Mouse (Mus musculus) cerebellum, postnatal 10 days (tissue): Measurements from ENCODE around the gene Fanca.
"Not testable (repeated sequence)": the region's sequence is repeated elsewhere in the genome, so short reads cannot be mapped to it uniquely, and the experiment has no call there.

ENCODE experiments used
- DNase-seq, 2 experiments: peaks; one replicate each; pipeline ENCODE4 v3.0.0; 2021; ENCODE audit warnings: mixed read lengths in 2 of 2

Fanca gene

DNA sequence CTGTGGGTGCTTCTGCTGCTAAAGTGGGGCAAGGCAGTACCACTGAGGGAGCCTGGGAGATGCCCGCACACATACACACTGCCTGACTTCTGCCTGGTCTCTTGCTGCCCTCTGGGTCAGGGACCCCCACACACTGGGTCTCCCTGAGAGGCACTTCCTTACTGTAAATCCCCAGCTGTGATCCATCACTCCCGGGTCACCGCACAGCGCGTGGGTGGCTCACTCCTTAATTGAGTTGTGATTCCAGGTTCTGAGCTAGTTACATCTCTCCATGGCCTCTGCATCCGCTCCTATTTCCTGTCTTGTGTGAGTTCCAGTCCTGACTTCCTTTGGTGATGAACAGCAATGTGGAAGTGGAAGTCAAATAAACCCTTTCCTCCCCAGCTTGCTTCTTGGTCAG, 12.3 kb upstream of the Fanca start:
- no peak for DNase-seq

DNA sequence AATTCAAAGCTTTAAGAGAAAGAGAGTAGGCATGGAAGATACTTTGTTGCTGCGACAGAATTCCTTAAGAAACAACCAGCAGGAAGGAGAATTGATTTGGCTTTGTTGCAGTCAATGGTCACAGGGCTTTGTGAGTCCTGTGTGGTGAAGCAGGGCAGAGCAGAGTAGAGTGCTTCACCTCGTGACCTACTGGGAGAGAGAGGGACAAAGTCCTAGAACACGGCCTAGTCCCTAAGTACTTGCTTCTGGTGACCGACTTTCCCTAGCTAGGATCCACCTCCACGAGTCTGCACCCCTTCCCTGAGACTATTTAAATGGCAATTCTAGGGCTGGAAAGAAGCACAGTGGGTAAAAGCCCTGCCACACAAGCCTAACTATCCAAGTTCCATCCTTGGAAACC, 11.6 kb upstream of the Fanca start:
- no peak for DNase-seq

DNA sequence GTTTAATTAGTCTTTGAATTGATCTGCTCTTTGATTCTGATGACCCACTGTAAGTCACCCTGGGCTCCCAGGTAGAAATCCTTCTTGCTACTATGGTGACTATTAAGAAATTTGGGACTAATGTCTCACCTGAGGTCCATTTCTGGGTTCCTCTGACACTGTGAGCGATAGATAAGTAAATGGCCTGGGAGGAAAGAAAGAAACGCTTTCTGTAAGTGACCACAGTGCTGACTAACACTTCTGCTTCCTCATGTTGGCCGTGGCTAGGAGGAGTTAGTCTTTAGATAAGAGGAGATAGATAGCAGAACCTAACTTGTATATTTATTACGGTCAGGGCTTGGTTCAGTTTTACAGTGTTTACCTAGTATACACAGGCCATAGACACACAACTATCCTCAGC, 11.0 kb upstream of the Fanca start:
- no peak for DNase-seq

DNA sequence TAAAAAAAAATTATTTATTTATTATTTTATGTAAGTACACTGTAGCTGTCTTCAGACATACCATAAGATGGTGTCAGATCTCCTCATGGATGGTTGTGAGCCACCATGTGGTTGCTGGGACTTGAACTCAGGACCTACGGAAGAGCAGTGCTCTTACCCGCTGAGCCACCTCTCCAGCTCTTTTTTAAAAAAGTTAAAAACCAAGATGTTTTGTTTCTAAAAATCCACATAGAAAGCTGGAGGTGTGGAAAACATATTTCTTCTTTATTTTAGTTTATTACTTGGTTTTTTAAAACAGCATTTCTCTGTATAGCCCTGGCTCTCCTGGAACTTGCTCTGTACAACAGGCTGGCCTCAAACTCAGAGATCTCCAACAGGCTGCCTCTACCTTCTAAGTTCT, 10.2 kb upstream of the Fanca start:
- no peak for DNase-seq

DNA sequence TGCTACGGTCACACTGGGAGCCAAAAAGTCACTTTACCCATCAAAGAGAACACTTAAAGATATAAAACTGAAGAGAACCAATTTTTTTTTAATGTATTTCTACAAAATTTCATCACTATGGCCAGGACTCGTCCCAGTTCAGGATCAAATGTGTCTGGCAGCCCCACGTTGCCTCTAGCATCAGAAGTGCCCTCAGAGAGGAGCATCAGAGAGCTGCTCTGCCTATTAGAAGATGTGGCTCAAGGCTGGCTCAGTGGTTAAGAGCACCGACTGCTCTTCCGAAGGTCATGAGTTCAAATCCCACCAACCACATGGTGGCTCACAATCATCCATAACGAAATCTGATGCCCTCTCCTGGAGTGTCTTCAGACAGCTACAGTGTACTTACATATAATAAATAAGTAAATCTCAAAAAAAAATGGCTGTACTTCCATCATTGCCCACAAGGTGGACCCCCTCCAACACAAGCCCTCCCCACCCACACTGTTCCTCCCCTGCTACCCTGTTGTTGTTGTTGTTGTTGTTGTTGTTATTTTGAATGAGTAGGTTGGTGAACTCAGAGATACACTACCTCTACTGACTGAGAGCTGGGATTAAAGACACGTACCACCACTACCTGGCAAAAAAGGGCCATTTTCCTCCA, 1.3 kb upstream of the Fanca start:
- peak; percentile 71 to 81 for DNase-seq

DNA sequence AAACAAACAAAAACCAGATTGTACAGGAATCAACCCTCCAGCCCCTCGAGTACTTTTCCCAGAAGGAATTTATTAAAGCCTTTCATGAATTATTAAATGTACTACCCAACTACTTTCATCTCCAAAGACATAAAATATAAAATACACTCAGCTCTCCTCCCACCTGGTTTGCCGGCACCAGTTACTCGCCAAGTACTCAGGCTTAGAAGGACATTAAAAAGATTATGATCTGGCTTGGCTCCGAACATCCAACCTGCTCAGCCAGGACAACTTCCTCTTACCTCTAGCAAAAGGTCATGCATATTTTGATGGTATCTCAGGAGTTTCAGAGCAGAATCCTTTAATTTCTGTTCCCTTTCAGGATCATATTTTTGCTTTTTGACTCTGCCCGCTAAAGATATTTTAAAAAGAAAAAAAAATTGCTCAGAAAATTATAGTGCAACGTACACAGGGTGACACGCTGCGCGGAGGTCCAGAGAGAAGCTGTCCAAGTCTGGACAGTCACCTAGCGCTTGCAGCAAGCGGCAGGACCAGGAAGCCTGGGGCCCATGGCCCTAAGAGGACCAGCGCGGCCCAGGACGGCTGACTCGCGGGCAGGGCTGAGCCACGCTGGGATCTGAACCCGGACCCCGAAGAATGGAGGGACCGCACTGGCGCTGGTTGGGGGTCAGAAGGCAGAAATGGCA, 452 bp downstream of the Fanca start:
- no peak for DNase-seq

DNA sequence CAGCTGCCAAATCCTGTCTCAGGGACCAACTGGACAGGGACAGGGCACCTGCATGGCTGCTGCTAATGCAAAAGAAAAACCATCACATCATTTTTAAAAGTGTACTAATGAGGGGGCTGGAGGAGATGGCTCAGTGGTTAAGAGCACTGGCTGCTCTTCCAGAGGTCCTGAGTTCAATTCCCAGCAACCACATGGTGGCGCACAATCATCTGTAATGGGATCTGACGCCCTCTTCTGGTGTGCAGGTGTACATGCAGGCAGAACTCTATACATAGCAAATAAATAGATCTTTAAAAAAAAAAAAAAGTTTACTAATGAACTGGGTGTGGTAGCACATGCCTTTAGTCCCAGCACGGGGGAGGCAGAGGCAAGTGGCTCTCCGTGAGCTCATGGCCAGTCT, 9.6 kb downstream of the Fanca start:
- DNase-seq, result no peak

DNA sequence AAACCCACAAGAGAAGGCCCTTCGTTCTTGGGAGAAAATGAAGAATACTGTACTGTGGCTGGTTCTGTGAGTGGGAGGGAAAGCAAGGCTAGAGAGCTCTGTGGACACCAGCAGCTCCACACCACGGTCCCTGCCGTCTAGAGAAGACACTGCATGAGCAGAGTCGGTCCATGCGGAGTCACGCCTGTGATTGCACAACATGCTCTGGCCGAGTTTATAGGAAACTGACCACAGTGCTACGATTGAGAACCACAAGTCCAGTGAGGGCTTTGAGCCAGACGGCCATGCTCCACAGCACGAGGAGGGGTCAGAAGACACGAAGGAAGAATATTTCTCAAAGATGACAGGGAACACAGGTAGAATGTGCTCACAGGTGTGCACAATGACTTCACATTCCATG, 20.1 kb downstream of the Fanca start:
- no peak for DNase-seq

DNA sequence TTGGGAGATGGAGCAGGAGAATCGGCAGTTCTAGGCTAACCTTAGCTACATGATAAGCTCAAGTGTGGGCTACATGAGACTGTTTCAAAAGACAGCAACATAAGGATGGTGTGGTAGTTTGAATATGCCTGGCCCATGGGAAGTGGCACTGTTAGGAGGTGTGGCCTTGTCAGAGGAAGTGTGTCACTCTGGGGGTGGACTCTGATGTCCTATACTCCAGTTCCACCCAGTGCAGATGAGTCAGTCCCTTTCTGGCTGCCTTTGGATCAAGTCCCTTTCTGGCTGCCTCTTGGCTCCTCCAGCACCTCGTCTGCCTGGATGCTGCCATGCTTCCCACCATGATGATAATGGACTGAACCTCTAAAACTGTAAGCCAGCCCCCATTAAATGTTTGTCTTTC, 25.6 kb downstream of the Fanca start:
- DNase-seq, result no peak

DNA sequence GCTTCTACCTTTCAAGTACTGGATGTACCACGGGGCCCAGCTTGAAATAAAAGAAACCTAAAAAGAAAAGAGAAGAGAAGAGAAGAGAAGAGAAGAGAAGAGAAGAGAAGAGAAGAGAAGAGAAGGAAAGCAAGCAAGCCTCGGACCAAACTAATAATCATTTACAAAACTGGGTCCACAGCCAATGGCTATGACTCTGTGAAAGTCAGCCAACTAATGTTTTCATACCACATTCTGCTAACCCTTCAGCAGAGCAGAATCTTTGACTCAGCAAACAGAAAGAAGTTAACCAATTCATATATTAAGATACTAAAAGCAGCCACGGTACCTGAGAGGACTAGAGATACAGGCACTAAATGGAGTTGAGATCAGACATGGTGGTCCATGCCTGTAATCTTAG, 26.1 kb downstream of the Fanca start:
- DNase-seq, result no peak

DNA sequence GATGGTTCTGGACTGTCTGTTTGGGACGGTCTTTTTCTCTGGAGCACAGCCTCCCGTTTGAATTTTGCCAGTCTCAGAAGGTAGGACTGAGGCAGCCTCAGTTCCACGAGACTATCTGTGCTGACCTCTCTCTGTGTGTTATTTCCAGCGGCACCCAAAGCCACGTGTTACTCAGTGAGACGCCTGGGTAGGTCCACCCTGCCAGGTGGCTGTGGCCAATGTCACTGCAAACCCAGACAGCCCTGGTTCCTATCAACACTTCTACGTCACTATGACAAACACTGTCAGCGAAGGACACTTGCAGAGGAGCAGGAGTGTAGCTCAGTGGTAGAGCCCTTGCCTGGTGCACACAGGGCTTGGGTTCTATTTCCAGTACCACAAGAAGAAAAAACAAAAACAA, 26.7 kb downstream of the Fanca start:
- no peak for DNase-seq

DNA sequence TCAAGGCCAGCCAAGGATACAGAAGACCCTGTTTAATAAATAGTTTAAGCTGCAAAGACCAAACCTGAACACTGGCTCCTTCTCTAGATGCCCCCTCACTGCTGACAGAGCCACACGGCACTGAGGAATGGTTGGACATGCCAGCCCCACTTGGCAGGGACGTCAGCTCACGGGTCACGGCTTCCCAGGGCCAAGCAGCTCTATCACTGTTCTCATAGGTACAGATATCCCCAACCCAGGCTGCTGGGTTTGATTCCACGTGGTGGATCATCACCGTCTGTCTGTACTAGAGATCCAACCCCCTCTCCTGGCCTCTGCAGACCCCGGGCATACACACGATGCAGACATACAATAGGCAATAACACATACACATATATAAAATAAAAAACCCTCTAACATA, 27.7 kb downstream of the Fanca start:
- no peak for DNase-seq

DNA sequence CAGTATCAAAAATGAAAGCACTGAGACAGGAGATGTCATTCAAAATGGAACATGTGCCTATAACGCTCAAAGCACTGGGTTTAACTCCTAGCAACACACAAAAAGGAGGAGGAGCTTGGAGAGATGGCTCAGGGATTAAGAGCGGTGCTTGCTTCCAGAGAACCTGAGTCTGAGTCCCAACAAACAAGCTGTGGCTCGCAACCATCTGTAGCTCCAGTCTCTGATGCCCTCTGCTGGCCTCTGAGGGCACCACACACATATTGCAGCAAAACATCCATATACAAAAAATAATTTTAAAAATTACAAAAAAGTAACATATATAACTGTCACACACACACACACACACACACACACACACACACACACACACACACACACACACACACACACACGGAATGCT, 28.2 kb downstream of the Fanca start:
- peak; percentile 57 to 58 for DNase-seq

DNA sequence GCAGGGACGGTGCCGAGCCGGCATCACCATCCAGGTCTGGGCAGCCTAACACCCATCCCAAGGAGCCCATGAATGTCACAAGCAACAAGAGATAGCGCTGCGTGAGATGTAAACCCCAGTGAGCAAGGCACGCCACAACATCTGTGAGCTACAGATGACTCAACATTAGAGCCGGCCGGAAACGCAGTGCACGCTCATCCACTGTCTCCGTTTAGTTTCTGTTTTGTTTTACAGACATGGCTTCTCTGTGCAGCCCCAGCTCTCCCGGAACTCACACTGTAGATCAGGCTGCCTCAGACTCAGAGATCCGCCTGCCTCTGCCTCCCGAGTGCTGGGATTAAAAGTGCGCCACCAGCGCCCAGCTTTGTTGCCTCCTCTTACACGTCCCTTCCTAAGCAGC, 31.0 kb downstream of the Fanca start:
- no peak for DNase-seq

DNA sequence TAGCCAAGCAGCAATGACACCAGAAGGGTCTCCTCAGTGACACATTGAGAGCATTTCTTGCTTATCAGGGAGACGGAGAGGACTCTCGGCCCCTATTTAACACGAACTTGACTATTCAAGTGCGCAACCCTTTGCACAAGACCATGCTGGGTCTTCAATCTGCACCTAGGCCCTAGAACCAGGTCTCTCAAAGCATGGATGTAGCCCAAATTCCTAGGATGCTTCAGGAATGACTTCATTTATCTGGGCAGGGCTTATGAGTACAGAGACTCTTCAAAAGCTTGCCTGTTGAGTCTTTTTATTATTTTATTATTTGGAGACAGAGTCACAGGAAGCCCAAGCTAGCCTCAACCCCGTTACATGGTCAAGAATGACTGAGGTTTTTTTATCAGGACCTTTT, 33.9 kb downstream of the Fanca start:
- no peak for DNase-seq

DNA sequence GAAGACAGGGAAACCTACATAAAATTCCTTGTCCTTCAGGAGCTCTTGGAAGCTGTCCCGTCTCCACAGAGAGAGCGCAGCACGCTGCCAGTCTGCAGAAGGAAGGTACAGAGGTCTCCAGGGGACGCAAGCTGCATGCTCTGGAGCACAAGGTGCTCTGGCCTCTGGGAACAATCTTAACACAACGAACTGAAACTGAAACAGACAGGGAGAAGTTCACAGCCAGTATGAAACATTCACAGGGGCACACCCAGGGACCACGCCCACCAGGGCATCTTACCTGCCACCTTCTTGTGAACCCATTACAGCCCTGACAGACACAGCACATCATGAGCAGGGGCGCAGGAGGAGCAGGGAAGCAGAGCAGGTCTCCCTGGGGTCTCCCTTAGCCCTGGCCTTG, 34.4 kb downstream of the Fanca start:
- DNase-seq, result no peak

DNA sequence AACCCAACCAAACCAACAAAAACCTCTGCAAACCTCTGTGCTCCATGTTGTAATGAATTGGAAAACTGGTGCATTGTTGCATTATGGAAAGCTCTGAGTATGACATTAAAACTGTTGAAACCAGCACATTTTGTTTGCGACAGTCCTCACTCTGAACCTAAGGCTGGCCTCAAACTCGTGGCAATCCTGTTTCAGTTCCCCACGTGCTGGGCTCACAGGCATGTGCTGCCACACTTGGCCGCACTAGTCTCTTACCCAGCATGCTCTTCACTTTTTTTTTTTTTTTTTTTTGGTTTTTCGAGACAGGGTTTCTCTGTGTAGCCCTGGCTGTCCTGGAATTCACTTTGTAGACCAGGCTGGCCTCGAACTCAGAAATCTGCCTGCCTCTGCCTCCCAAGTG, 35.4 kb downstream of the Fanca start:
- not testable (repeated sequence) for DNase-seq

DNA sequence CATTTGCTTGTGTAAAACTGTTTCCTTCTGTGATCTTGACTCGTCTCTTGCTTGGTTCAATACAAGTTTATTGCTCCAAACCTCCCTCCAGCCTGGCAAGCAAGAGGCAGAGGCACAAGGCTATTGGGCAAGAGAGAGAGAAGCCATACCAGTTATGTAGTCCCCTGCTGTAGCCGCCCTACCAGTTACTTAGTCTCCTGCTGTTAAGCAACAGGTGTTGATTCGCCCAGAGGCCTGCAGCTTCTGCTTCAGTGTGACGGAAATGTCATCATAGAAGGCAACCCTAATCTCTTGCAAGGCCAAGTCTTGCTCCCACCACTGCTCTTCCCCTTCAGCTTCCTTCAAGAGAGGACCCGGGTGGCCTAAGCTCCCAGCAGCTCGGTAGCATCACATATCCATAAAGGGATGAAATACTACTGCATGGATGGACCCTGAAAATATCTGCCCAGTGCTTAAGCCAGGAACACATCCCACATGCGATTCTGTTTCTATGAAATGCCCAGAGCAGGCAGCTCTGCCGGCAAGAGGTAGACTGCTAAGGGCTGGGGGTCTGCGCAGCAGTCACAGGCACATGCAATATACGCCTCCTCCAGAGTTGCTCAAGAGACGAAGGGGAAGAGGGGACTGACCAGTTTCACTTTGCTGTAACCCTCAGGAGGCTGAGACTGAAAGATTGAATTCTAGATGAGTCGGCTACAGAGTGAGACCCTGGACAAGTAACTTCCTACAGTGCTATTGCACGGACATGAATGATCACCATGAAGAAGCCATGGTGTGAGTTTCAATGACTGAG, 37.9 kb downstream of the Fanca start:
- DNase-seq, result no peak

DNA sequence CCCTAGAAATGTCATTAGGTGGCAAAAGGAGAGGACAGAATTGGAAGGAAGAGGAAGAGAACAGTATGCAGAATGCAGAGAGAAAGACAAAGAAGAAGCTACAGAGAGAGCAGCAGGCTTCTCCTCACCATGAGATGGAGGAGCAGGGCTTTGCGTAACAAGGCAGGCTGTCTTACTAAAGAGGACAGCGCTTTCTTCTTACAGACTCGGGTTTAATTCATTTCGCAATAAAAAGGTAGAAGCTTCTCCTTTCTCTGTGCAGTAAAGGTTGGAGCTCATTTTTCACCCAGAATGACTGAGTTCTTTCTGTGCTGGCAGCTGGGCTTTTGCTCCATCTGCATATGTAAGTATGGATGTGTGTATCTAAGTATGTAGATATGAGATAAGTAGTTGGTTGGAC, 38.5 kb downstream of the Fanca start:
- DNase-seq, result no peak

DNA sequence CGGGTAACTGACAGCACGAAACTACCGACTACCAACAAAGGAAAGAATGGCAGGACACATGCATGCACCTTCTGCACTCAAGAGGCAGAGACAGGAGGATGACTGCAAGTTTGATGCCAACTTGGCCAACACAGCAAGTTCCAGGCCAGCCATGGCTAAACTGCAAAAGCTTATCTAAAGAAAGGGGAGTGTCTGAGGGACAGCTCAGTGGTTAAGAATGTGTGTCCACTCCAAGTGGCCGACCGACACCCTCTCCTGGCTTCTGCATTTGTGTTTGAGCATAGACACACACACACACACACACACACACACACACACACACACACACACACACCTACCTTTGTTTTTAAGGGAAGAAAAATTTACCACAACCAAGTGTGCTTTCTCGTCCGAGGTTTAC, 39.9 kb downstream of the Fanca start:
- DNase-seq, result no peak

DNA sequence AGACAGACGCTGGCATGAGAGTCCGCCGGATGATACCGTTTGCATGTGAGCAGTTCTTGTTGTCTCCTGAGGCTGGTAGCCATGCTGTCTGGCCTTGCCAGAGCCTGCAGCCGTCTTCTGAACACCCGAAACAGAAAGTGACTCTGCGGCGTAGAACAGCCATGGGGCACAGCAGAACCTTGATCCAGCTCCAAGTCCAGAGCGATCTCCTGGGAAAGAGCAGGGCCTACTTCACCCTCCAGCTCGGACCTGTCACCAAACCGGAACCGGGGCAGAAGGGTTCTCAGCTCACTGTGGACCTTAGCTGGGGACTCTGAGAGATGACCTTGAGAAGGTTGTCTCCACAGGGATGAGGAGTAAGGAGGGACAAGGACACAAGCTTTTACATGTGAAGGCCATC, 43.3 kb downstream of the Fanca start:
- no peak for DNase-seq

DNA sequence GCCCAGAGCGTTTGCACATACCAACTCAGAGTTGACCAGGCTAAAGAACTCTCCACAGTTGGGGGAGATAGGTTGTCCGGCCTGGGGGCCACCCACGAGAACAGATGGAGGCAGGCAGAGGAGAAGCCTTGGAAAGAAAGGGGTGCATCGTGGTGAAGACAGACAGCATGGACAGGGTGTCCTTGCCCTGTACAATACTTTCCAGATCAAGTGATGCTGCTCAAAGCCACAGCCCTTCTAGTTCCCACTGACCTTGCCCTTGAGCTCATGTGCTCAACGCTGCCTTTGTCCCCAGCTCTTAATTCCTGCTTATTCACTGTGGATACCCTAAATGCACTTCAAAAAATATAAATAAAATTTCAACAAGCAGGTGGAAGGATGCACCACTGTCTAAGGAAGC, 43.9 kb downstream of the Fanca start:
- DNase-seq, result no peak

DNA sequence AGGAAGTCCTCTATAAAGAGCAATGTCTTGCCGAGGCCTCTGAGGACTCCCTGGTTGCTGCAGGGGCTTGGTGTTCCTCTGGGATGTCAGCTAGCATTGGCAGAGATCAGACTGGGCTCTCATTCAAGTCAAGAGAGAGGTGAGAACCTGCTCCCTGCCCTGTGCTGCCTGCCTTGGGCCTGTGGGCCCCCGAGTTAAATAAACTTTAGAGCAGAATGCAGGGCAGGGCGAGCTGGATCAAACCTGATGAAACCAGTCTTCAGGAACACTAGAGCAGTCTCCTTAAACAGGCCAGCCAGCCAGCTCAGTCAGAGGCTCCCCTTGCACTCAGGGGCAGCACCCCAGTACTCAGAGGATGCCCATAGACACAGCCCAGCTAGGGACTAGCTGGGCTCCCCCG, 46.5 kb downstream of the Fanca start:
- DNase-seq, result no peak

DNA sequence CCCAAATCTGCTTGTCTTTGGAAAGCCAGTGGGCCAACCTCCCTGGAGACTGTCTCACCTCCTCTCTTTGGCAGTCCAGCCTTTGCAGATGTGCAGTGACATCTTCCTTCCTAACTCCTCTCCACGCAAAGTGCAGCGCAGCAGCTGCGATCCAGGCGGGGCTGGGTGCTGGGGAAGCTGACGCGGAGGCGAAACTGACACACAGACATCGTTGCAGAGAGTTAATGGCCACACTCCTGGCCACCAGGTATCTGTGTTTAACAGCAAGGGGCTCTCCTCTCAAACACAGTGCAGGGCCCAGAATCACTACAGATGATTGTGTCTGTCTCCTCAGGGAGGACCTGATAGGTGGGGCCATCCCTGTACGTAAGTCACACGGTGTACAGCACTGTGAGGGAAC, 47.2 kb downstream of the Fanca start:
- DNase-seq, result no peak
